Mouse (Mus musculus): ENCODE data around the gene Mrpl10.

The Mrpl10 gene

DNA sequence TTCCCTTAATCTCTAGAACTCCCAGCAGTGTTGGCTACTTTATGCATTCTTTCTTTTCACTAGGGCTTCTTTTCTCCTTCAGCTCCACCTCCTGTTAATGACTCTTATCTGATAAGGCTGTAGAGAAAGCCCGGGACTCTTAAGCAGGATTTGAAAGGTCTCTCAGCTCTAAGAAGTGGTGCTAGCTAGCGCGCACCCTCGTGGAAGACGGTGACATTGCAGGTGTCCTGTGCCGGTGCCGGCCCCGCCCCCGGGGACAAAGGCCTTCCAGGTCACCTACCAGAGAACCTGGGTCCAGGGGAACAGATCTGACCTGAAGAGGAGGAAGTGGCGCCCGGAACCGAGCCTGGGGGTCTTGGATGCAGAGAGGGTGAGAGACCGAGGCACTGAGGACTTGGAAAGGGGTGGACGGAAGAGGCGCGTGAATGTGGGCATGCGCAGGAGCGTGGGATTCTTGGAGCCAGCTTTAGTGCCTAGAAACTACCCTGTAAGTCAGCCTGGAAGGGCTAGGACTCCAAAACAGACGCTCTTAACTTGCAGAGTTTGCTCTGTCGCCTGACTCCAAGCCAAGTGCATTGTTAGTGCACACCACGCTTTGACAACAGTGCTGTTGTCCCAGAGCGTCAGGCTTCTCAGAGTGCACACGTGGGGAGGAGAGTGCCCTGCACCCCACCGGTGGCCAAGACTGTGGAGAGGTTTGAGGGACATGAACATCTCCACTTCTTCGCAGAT, 11.5 kb upstream of the Mrpl10 start, which contains the start of gene Scrn2:
Gene Scrn2 (plus strand): TSS at position 253 of the 732 bp plus-strand sequence.
- peak; percentile 95 for DNase-seq (ENCODE audit: low spot score)

DNA sequence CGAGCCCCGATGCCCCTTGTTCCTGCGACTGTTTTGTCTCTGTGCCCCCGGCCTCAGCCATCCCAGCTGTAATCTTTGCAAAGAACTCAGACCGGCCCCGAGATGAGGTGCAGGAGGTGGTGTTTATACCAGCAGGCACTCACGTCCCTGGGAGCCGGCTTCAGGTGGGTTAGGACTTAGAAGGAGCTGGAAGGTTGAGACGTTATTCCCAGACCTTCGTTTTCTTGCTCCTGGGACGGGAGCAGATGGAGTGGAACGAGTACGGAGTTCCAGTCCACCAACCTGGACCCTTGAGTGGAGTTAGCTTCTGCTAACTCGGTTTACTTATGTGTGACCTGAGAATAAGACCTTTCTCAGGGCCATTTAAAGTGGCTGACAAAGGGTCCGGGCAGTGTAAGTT, 10.9 kb upstream of the Mrpl10 start:
- no peak for DNase-seq (ENCODE audit: low spot score)

DNA sequence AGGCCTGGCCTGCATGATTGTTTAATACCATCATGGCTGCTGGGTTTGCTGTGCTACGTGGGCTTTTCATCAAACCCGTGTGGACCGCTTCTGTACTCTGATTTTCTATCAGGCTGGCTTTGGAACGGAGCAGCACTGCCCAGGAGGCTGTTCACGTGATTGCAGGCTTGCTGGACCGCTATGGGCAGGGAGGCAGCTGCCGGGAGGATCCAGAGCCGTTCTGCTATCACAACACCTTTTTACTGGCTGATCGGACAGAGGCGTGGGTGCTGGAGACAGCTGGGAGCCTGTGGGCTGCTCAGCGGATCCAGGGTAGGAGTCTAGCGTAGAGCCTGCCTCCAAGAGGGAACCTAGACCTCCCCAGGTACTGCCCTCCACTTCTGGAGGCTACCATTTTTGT, 9.4 kb upstream of the Mrpl10 start:
- no peak for DNase-seq (ENCODE audit: low spot score)

DNA sequence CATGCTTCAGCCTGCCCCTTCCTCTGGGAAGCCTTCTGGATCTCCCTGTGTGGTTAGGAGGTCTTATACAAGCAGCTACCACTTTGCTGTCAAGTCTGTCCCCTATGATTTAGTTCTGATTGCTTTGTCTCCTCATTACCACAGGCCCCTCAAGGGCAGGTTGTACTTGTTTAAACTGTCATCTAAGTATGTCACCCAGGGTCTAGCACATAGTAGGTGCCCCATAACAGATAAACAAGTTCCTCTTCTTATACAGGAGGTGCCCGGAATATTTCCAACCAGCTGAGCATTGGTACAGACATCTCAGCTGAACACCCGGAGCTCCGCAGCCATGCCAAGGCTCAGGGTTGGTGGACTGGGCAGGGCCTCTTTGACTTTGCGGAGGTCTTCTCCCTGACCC, 8.9 kb upstream of the Mrpl10 start:
- no peak for DNase-seq (ENCODE audit: low spot score)

DNA sequence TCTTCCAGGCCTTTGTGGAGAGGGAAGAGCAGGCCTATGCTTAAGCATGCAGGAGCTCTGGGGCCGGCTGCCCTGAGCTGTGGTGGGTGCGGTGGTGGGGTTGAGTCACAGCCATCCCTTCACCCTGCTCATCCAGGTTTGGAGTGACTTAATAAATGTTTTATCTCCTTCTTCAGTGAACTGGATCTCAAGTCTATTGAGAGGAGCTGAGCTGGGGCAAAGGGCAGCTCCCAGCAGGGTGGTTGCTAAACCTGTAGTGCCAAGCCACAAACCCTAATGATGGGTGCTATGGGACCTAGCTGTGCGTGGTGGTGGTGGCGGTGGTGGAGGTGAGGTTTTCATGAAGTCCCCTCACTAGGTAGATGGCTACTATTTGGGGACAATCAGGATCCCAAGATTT, 7.6 kb upstream of the Mrpl10 start:
- no peak for DNase-seq (ENCODE audit: low spot score)

DNA sequence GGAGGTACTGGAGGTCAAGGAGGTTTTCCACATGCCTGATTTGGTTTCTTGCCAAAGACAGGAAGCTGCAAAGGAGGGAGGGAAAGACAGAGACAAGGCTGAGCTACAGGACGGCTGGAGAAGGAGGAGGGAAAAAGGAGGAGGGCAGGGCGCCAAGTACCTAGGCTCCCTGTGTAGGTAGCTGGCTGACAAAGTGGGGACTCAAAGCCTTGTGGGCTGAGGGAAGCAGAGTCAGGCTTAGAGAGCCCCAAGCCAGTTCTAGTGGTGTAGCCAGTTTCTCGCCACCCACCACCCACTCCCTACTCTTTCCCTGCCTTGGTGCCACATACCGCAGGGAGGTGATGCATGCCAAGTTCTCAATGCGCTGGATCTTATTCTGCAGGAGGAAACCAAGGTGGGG, 5.2 kb upstream of the Mrpl10 start:
- no peak for DNase-seq (ENCODE audit: low spot score)

DNA sequence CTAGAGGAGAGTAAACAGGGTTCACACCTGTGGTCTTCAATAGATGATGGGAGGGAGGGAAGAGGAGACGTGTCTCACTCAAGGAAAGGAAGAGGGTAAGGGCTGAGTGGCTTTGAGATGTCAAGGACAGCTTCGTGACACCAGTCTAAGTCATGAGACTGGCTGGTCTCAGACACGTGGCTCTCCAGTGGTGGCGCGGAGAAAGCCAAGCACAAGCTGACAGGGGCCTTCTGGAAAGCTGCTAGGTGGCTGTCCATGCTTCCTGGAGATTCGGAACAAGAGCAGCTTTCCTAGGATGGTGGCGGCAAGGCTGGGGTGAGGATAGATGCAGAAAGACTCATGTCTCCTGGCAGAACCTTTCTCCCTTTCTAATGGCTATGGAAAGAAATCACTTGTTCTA, 2.5 kb upstream of the Mrpl10 start:
- no peak for DNase-seq (ENCODE audit: low spot score)

DNA sequence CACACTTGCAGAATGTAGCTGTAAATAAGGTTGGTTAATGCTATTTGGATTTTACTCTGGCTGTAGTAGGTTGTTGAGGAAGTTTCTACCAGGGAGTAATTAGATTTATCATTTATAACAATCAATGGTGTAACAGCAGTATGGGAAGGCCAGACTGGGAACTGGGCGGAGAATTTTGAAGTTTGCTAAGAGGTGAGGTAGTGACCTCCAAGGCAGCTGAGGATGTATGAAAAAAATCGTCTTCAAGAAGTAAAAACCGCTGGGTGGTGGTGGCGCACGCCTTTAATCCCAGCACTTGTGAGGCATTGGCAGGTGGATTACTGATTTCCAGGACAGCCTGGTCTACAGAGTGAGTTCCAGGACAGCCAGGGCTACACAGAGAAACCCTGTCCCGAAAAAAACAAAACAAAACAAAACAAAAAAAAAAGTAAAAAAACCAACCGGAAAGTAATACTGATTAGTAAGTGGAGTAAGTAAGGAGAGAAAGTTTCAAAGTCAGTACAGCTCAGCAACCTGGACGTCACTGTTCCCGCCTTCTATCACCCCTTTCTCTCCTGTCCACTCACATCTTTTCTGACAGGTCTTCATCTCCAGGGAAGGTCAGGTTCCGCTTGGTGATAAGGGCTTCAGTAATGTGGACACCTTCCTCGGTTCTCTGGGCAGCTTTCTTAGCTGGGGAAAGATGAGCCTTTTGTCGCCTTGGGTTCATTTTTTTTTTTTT, 899 bp upstream of the Mrpl10 start:
- DNase-seq (ENCODE audit: low spot score) = no peak

DNA sequence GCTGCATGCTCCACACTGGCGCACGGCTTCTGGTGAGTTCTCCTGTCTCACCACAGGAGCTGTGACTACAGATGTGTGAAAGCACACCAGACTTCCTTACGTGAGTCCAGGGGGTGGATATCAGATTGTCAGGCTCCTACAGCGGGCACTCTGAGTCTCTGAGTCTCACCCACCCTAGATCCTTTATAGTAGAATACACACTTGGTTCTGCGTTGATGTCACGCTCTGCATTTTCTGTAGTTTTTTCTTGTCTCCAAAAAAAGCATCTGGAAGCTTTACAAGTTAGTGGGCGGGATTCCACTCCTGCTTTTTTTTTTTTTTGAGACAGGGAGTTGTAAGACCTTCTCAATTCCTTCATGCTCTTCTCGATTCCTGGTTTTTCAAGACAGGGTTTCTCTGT, 3.5 kb downstream of the Mrpl10 start:
- DNase-seq (ENCODE audit: low spot score) = no peak

DNA sequence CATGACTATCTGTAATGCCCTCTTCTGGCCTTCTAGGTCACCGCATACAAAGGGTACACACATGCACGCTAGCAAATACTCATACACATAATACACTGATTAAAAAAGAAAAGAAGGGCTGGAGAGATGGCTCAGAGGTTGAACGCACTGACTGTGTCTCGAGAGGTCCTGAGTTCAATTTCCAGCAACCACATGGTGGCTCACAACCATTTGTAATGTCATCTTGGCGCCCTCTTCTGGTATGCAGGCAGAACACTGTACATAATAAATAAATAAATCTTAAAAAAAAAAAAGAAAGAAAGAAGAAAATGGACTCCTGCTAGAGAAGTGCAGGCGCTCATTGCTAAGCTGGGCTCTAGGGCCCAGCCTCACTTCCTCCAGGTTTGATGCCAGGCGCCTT, 4.5 kb downstream of the Mrpl10 start:
- no peak for DNase-seq (ENCODE audit: low spot score)

DNA sequence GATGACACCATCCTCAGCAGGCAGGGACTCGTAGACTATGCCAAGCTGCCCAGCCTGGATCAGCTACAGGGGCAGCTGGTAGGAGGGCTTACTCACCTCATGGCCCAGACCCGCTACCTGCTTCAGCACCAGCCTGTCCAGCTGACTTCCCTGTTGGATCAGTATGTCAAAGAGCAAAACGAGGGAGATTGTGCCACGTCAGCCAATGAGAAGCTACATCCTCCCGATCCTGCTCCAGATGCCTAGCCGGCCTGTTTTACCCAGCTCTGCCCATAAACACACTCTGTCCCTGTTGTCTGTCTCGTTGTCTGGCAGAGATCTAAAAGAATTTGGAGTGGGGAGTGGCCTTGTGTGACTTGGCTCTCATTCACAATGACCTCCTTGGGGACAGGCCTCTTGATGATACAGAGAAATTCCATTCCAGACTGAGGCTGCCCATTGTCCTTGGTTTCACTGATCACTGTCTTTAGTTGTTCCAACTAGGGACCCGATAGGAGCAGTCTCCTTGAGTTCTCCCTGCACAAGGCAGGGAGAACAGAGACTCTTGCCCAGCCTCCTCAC, 6.8 kb downstream of the Mrpl10 start:
- DNase-seq (ENCODE audit: low spot score) = no peak

DNA sequence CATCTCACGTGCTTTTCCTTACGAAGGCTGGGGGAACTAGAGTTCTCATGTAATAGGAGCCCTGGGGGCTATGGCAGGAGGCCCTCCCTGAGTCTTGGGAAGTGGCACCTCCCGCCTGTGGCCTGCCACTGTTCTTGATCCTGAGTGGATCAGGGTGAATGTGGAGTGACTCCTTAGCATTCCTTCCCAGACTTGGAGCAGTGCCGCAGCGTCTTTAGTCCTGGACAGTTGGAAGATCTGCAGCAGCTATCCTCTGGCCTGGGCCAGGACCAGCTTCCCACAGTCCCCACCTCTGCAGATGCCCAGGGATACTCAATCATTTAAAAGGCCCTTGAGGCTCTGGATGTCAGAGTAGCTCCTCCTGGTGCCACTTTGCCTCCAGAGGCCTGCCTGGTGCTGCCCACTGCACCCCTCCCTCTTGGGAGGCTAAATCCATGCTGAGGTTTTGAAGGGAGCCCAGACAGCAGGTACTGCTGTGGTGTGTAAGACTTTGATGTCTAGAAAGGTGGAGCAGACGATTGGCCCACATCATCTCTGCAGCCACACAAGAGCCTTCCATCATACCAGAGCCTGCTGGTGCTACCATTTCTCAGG, 8.2 kb downstream of the Mrpl10 start:
- no peak for DNase-seq (ENCODE audit: low spot score)

DNA sequence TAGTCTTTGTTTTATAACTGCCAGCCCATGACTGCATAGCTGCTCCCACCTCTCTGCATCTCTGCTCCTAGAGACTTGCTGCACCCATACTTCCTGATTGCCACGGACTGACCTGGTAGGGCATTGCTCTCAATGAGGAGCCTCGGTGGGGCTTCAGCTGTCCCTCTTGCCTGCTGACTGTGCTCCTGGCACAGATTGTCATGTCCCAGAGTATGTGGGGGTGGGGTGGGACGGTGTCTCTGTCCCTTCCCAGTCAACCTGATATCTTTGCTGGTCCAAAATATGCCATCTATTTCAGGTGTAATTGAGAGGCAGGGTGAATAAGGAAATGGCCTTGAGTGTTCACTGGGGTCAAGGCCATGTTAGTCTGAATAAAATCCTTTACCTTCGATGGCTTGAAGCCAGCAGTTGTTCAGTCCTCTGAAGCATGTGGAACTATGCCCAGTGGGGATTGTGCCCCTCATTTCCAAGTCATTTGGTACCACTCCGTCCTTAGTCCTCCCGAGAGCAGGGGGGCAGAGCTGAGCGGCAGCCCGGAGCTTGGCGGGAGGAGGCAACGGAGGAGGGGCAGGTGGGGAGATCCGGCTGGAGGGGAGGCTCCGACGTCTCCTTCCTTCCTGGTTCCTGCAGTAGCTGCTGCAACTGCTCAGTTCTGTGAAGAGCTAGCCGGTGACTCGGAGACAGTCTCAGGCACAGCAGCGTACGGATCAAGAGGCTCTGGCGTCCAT, 9.0 kb downstream of the Mrpl10 start, which contains the start of gene Osbpl7:
Gene Osbpl7 (plus strand): TSS at position 413 of the 728 bp plus-strand sequence.
- DNase-seq (ENCODE audit: low spot score) = peak; percentile 75

DNA sequence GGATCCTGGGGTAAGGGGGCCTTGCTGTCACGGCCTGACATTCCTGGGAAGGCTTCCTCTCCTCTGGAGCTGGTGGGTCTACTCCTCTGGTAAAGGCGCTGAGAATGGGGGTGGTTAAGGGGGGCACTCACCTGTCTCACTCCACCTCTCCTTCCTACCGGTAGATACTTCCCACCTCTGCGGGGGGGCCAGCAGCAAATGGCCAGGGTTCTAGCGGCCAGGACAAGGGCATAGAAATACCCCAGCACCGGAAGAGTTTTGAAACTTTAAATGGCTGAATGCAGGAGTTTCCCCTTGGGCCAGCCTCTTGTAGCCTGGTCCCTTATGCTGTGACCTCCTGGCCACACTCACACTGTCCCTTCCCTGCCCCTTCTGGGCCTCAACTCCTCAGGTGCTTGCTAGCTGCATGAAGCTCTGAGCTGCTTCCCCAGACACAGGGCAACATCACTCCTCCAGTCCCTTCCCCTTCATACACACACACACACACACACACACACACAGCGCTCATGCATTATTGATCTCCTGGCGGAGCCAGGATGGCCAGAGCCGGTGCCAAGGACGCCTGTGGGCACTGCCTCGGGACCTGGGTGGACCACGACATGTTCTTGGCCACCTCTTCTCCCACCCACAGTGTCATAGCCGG, 9.7 kb downstream of the Mrpl10 start:
- DNase-seq (ENCODE audit: low spot score) = peak; percentile 25

DNA sequence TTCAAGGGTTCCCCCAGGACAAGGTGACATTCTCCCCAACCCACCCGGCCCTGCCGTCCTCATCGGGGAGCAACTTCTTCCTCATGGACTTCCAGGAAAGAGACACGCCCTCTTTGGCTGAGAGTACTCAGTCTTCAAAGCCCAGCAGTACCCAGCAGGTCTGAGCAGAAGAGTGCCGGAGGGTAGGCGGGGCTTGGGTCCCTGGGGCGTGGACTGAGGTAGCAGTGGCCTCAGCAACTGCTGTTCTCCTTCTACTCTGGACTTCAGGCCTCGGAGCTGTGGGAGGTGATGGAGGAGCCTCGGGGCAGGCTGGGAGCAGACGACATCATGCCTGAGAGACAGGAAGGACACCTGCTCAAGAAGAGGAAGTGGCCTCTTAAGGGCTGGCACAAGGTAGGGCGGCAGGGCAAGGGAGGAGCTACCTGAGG, 10.9 kb downstream of the Mrpl10 start:
- DNase-seq (ENCODE audit: low spot score) = no peak

DNA sequence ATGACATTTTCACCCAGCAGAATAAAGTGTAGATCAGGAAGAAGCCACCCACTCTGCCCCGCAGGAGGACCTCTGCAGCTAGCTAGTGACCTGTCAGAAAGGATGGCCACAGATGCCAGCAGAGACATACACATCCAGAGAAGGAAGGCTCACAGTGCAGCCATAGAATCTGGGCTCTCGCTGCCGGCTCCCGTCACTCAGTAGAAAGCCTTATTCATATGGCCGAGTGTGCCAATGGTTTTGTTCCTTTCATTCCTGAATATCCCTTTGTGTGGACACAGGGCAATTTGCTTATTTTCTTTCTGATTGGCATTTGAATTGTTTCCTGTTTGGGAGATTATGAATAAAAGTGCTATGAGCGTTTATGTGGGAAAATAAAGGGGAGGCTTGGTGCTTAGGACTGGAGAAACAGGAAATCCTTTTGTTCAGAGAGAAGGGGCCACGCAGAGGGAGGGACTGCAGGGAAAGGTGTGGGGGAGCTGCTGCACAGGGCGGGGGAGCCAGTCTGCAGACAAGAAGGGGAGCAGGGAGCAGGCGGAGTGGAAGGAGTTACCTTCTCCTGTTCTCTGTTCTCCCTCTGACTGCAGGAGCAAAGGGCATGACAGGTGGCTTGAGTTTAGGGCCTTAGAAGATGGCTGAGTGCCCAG, 22.0 kb downstream of the Mrpl10 start:
- DNase-seq (ENCODE audit: low spot score) = no peak

DNA sequence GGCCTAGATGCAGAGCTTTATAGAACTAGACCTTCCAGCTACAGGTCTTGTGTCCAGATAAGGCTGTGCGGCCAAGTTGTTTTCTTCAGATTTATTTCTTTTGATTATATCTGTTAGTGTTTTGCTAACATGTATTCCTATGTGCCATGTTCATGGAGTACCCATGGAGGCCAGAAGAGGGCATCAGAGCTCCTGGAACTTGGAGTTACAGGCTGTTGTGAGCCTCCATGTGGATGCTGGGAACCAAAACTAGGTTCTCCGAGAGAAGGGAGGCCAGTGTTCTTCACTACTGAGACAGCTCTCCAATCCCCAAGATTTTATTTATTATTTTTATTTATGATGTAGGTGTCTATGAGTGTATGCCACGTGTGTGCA, 22.5 kb downstream of the Mrpl10 start:
- no peak for DNase-seq (ENCODE audit: low spot score)

DNA sequence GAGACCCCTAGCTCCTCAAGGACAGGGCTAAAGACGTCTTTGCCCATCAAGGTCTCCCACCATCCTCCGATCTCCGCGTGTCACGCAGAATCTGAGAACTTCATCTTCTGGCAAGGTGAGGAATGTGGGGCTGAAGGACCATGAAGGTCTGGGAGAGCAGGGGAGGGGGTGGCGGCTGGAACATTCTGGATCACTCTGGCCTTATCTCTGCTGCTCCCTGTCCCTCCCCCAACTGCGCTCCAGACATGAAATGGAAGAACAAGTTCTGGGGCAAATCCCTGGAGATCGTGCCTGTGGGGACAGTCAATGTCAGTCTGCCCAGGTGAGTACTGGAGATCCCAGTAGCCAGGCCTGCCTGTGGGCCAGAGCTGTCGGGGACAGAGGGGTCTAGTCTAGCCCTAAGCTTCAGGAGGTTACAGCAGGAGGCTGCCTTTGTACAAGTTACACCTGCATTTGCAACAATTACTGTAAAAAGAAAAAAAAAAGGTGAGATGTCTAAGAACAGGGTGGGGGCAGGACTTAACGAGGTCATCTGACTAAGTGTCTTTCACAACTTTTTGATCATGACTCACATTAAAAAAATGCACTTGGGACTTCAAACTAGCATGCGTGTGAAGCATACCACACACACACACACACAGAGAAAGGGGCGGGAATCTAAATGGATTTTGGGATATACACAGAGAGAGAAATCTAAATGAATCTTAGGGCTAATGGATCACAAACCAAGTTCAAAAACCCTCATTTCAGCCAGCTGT, 24.4 kb downstream of the Mrpl10 start:
- no peak for DNase-seq (ENCODE audit: low spot score)

DNA sequence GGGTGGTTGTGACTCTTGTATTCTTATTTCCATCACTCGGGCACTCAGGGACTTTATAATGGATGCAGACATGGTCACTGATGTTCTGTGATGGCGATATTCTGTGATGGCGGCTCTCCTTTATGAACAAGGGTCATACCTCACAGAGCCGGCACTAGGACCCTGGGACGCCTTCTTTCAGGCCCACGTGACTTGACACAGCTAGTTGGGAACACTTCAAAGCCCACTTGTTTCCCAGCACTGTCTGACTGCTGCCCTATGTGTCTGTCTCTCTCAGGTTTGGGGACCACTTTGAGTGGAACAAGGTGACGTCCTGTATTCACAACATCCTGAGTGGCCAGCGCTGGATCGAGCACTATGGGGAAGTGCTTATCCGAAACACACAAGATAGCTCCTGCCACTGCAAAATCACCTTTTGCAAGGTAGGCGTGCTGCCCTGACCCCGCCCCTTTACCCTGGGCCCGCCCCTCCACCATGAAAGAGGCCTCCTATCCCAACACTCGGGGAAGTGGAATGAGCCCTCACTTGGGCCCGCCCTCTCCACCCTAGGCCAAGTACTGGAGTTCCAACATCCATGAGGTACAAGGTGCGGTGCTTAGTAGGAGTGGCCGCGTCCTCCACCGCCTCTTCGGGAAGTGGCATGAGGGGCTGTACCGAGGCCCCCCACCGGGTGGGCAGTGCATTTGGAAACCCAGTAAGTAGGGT, 25.4 kb downstream of the Mrpl10 start:
- DNase-seq (ENCODE audit: low spot score) = no peak

DNA sequence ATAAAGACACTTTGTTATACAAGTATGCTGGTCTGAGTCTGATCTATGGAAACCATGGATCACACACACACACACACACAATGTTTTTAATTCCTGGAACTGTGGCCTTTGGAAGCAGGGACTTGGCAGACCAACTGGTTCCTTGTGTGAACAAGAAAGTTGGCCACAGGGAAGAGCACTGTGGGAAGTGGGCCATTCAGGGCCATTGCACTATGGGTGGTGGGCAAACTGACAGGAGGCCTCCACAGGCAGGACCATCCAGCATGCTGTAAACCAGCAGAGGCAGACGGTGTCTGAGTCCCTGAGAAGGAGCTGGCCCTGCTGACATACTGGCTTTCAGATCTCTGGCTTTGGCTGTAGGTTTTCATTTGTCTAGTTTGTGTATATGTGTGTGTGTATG, 28.0 kb downstream of the Mrpl10 start:
- no peak for DNase-seq (ENCODE audit: low spot score)
